Mouse (Mus musculus): Measurements from ENCODE around the gene Zfp523. TPM values are rescaled to one million over a fixed set of nuclear protein-coding genes. Genes with fewer than 3 reads are reported as not detected.
A peak's percentile ranks its signal among the peaks of the same experiment; 100 is the strongest.

Zfp523 gene
- polyA plus RNA-seq, 1 experiment from 2014 or later: 40.2 TPM

- DNase-seq (ENCODE audit: low spot score): peak; percentile 86
- Histone ChIP-seq H3K9me3 (replicated peaks) (0 out of 2 replicates have a peak, but pooled peaks cover 3% of the 10 kb centered on the region), H3K27ac (peak within 1 kb of the TSS; percentile 97), H3K27me3 (ENCODE audit: low read depth, poor library complexity, severe bottlenecking) (peaks cover 23% of the 10 kb centered on the region; the same call in 1 of the 2 replicates), H3K4me3 (peak within 1 kb of the TSS; percentile 89), H3K4me1 (peaks cover 79% of the 10 kb centered on the region), H3K36me3 (peaks cover 5% of the 10 kb centered on the region; the same call in 1 of the 2 replicates)
- under 1% methylated on average over 88 of the region's 97 CpGs for WGBS
These were observed 34.9 kb upstream of the Zfp523 start, which contains the start of gene Scube3 for GRCm38 (mm10) chr17:28141771-28142699. Gene Scube3, plus strand, starts transcription at chr17:28142141.

GRCm38 (mm10) chr17:28142700-28143610, 34.0 kb upstream of the Zfp523 start:
- peak overlapping the region; percentile 89 for H3K4me3 ChIP-seq
- WGBS: under 1% methylated on average over 33 of the region's 33 CpGs
- H3K27ac ChIP-seq: peak overlapping the region; percentile 97
- peaks cover 87% of the 10 kb centered on the region for H3K4me1 ChIP-seq
- H3K27me3 ChIP-seq (ENCODE audit: low read depth, poor library complexity, severe bottlenecking): peaks cover 23% of the 10 kb centered on the region; the same call in 1 of the 2 replicates
- H3K9me3 ChIP-seq (replicated peaks): 0 out of 2 replicates have a peak, but pooled peaks cover 3% of the 10 kb centered on the region
- DNase-seq (ENCODE audit: low spot score): peak; percentile 60
- H3K36me3 ChIP-seq: peaks cover 12% of the 10 kb centered on the region; the same call in 1 of the 2 replicates

- DNase-seq (ENCODE audit: low spot score): peak; percentile 55
- H3K27me3 ChIP-seq (ENCODE audit: low read depth, poor library complexity, severe bottlenecking): peaks cover 23% of the 10 kb centered on the region; the same call in 1 of the 2 replicates
- H3K27ac ChIP-seq: peak overlapping the region; percentile 97
- under 1% methylated on average over 9 of the region's 9 CpGs for WGBS
- peaks cover 19% of the 10 kb centered on the region; the same call in 1 of the 2 replicates for H3K36me3 ChIP-seq
- H3K9me3 ChIP-seq (replicated peaks): 0 out of 2 replicates have a peak, but pooled peaks cover 3% of the 10 kb centered on the region
- H3K4me1 ChIP-seq: peaks cover 91% of the 10 kb centered on the region
- H3K4me3 ChIP-seq: peak overlapping the region; percentile 89
These were observed 33.2 kb upstream of the Zfp523 start for GRCm38 (mm10) chr17:28143751-28144150.

GRCm38 (mm10) chr17:28144241-28144640, 32.7 kb upstream of the Zfp523 start:
- Histone ChIP-seq H3K36me3 (peaks cover 21% of the 10 kb centered on the region; the same call in 1 of the 2 replicates), H3K27ac (peak overlapping the region; percentile 97)
- 4% methylated on average over 6 of the region's 6 CpGs for WGBS

GRCm38 (mm10) chr17:28148288-28148687, 28.6 kb upstream of the Zfp523 start:
- H3K36me3 ChIP-seq: peaks cover 48% of the 10 kb centered on the region
- H3K4me1 ChIP-seq: peaks cover 77% of the 10 kb centered on the region
- H3K27ac ChIP-seq: 0 out of 2 replicates have a peak overlapping the region, but pooled peaks have one; percentile 42
- DNase-seq (ENCODE audit: low spot score): no peak
- 75% methylated on average over 3 of the region's 3 CpGs for WGBS
- H3K4me3 ChIP-seq: no peak overlapping the region
- H3K27me3 ChIP-seq (ENCODE audit: low read depth, poor library complexity, severe bottlenecking): 0 out of 2 replicates have a peak, but pooled peaks cover 8% of the 10 kb centered on the region
- no peaks in the 10 kb centered on the region for H3K9me3 ChIP-seq (replicated peaks)

More at GRCm38 (mm10) chr17:28144241-28144640, 32.7 kb upstream of the Zfp523 start:
- H3K9me3 ChIP-seq (replicated peaks): no peaks in the 10 kb centered on the region
- peak; percentile 35 for DNase-seq (ENCODE audit: low spot score)
- peak overlapping the region; percentile 89 for H3K4me3 ChIP-seq
- peaks cover 92% of the 10 kb centered on the region for H3K4me1 ChIP-seq
- peaks cover 23% of the 10 kb centered on the region; the same call in 1 of the 2 replicates for H3K27me3 ChIP-seq (ENCODE audit: low read depth, poor library complexity, severe bottlenecking)

- Histone ChIP-seq H3K27me3 (ENCODE audit: low read depth, poor library complexity, severe bottlenecking) (0 out of 2 replicates have a peak, but pooled peaks cover 3% of the 10 kb centered on the region), H3K4me1 (peaks cover 62% of the 10 kb centered on the region), H3K27ac (0 out of 2 replicates have a peak overlapping the region, but pooled peaks have one; percentile 4), H3K36me3 (peaks cover 61% of the 10 kb centered on the region), H3K4me3 (no peak overlapping the region), H3K9me3 (replicated peaks) (no peaks in the 10 kb centered on the region)
- WGBS: 83% methylated on average over 8 of the region's 8 CpGs
- DNase-seq (ENCODE audit: low spot score): no peak
These were observed 27.2 kb upstream of the Zfp523 start for GRCm38 (mm10) chr17:28149734-28150133.

GRCm38 (mm10) chr17:28150456-28150855, 26.5 kb upstream of the Zfp523 start:
- Histone ChIP-seq H3K36me3 (peaks cover 68% of the 10 kb centered on the region), H3K9me3 (replicated peaks) (no peaks in the 10 kb centered on the region), H3K27me3 (ENCODE audit: low read depth, poor library complexity, severe bottlenecking) (no peaks in the 10 kb centered on the region), H3K4me1 (peaks cover 55% of the 10 kb centered on the region), H3K4me3 (no peak overlapping the region), H3K27ac (no peak overlapping the region)
- 77% methylated on average over 12 of the region's 12 CpGs for WGBS
- no peak for DNase-seq (ENCODE audit: low spot score)

- WGBS: 92% methylated on average over 6 of the region's 6 CpGs
- Histone ChIP-seq H3K36me3 (peaks cover 84% of the 10 kb centered on the region), H3K4me1 (peaks cover 53% of the 10 kb centered on the region), H3K4me3 (no peak overlapping the region), H3K27me3 (ENCODE audit: low read depth, poor library complexity, severe bottlenecking) (0 out of 2 replicates have a peak, but pooled peaks cover 8% of the 10 kb centered on the region), H3K9me3 (replicated peaks) (no peaks in the 10 kb centered on the region), H3K27ac (no peak overlapping the region)
- DNase-seq (ENCODE audit: low spot score): no peak
These were observed 23.8 kb upstream of the Zfp523 start for GRCm38 (mm10) chr17:28153095-28153494.

GRCm38 (mm10) chr17:28154970-28155369, 22.0 kb upstream of the Zfp523 start:
- Histone ChIP-seq H3K9me3 (replicated peaks) (no peaks in the 10 kb centered on the region), H3K4me1 (peaks cover 53% of the 10 kb centered on the region), H3K27me3 (ENCODE audit: low read depth, poor library complexity, severe bottlenecking) (peaks cover 19% of the 10 kb centered on the region), H3K36me3 (peaks cover 83% of the 10 kb centered on the region), H3K27ac (no peak overlapping the region), H3K4me3 (no peak overlapping the region)
- 89% methylated on average over 8 of the region's 8 CpGs for WGBS
- no peak for DNase-seq (ENCODE audit: low spot score)

GRCm38 (mm10) chr17:28160361-28160760, 16.6 kb upstream of the Zfp523 start:
- H3K9me3 ChIP-seq (replicated peaks): no peaks in the 10 kb centered on the region
- peaks cover 70% of the 10 kb centered on the region for H3K4me1 ChIP-seq
- peaks cover 92% of the 10 kb centered on the region for H3K36me3 ChIP-seq
- H3K4me3 ChIP-seq: peak overlapping the region; percentile 29
- H3K27me3 ChIP-seq (ENCODE audit: low read depth, poor library complexity, severe bottlenecking): peaks cover 33% of the 10 kb centered on the region
- DNase-seq (ENCODE audit: low spot score): peak; percentile 89
- WGBS: 8% methylated on average over 10 of the region's 10 CpGs
- peak overlapping the region; percentile 81 for H3K27ac ChIP-seq

- peak; percentile 71 for DNase-seq (ENCODE audit: low spot score)
- H3K27me3 ChIP-seq (ENCODE audit: low read depth, poor library complexity, severe bottlenecking): peaks cover 33% of the 10 kb centered on the region
- peak overlapping the region; percentile 81 for H3K27ac ChIP-seq
- H3K36me3 ChIP-seq: peaks cover 92% of the 10 kb centered on the region
- WGBS: 22% methylated on average over 11 of the region's 11 CpGs
- peak overlapping the region; percentile 29 for H3K4me3 ChIP-seq
- peaks cover 63% of the 10 kb centered on the region for H3K4me1 ChIP-seq
- no peaks in the 10 kb centered on the region for H3K9me3 ChIP-seq (replicated peaks)
These were observed 15.5 kb upstream of the Zfp523 start for GRCm38 (mm10) chr17:28161310-28161881.

GRCm38 (mm10) chr17:28163666-28164065, 13.3 kb upstream of the Zfp523 start:
- Histone ChIP-seq H3K9me3 (replicated peaks) (no peaks in the 10 kb centered on the region), H3K27ac (no peak overlapping the region), H3K27me3 (ENCODE audit: low read depth, poor library complexity, severe bottlenecking) (peaks cover 24% of the 10 kb centered on the region), H3K36me3 (peaks cover 93% of the 10 kb centered on the region), H3K4me1 (peaks cover 41% of the 10 kb centered on the region), H3K4me3 (no peak overlapping the region; the same call in 1 of the 2 replicates)
- 14% methylated on average over 6 of the region's 6 CpGs for WGBS
- DNase-seq (ENCODE audit: low spot score): peak; percentile 95

All from limb, embryonic 10.5 days (tissue).